Mouse (Mus musculus): Measurements from ENCODE around the gene Bcar3.

DNA sequence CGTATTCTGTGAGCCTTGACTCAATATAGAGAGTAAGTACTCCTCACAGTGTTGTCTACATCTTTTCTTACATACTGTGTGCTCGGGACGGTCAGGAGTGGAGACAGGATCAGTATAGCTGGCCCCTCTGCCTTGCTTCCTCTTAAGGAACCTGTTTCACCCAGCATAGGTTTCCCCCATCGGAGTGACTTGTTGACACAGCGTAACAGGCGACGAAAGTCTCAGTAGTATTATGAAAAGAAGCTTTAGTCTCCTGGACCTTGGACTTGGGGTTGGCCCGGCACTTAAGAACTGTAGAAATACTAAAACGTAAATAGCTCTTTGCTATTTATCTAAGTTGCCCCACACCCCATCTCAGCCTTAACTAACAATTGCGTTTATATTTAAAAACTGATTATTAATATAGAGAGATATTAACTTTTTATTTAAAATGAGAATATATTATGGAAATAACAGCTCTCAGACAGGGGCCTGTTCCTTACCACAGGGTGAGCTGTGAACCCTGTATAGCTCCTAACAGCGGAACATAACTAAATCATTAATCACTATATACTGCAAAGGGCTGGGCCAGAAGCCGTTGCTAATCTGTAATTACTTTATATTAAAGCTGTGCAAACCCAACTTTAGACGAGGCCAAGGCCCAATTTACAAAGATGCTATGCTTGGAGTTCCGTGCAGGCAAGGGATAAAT, 176.5 kb downstream of the Bcar3 start:
- TF ChIP-seq CTCF (IDR thresholded peaks at IDR 0.05; ENCODE audit: low read depth, low read length) = no peak
- TF ChIP-seq POLR2A (IDR thresholded peaks at IDR 0.05; ENCODE audit: borderline replicate concordance, low read depth, low read length) = no peak

Data from bone marrow macrophage, adult 2 months (primary cell).